Mouse (Mus musculus): ENCODE results near the gene Ugt1a6a.
"Not testable (repeated sequence)": the region's sequence is repeated elsewhere in the genome, so short reads cannot be mapped to it uniquely, and the experiment has no call there.

The Ugt1a6a gene

DNA sequence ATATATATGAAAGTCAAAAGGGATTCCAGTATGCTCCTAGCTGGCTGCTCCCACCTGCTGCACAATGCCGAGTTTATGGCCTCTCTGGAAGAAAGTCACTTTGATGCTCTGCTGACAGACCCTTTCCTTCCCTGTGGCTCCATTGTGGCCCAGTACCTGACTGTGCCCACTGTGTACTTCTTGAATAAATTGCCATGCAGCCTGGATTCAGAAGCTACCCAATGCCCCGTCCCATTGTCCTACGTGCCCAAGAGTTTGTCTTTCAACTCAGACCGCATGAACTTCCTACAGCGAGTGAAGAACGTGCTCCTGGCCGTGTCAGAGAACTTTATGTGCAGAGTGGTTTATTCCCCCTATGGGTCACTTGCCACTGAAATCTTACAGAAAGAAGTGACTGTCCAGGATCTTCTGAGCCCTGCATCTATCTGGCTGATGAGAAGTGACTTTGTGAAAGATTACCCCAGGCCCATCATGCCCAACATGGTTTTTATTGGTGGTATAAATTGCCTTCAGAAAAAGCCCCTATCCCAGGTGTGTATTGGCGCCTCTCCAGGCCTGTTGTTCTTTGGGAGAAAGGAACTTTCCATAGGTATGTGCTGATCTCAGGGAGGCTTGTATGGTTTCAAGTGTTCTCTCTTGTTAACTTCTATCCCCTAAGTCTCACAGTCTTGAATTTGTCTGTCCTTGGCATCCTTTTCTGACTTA, 77.9 kb downstream of the Ugt1a6a start:
- no peak for ATAC-seq (ENCODE audit: low TSS enrichment)

DNA sequence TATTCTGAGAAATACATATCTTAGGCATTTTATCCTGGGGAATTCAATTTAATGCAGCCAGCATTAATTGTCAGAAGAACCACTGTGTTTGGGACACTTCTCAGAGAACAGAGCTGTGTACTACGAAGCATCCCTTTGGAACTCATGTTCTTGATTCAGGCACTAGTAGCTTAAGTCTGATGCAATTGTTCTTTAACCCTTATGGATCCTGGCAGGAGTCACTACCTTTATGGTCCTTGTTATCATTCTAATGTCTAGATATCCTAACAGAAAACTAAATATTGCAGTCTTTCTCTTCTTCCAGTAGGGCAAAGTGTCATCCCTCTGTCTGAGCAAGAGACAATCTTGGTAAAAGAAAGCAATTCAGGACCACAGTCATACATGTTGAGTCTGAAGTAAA, 78.5 kb downstream of the Ugt1a6a start:
- no peak for ATAC-seq (ENCODE audit: low TSS enrichment)

DNA sequence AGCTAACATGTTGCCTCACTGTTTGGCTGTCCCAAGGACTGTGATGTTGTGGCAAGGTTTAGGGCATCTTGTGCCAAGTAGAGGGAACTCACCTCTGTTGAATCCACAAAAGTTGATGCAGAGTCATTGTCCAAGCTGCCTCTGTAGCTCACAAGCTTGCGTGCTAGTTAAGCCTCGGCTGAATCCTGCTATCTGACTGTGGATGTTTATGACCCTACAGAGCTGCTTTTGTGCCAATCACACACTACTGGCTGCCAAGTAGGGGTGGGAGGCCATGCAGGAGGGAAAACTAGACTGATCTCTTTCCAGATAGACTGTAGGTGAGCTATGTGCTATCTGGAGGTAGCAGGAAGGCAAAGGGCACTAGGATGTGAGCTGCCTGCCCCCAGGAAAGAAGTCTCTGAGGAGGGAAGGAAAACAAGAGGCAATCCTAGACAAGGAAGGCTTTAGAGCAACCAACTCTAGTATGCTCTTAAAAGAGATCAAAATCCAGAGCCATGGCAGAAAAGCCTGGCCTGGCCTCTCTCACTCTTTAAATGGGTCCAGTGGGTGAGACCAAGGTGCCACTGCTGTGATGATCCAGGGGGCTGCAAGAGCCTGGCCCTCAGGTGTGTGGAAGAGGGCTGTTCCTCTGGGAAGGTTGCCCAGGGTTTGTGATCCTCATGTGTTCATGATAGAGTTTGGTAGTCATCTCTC, 79.3 kb downstream of the Ugt1a6a start:
- ATAC-seq (ENCODE audit: low TSS enrichment): no peak

DNA sequence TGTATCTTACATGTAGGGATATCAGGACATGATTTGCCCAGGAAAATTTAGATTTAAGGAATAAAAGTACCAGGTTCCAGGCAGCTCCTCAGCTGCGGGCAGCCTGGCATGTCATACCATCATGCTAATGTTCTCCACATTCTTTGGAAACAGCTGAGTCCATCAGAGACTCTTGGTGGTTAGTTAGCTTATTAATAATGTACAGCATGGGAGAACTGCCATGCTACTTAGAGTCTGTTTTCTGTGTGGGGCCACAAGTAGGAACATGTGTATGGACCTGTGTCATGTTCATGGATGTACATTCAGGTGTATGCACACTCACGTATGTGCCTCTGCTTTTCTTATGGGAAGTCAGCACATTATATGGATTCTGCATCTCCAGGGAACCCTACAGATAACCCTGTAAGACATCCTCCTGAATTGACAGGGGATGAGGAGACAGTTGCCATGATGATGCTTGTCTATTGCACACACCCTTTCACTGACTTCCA, 79.9 kb downstream of the Ugt1a6a start:
- no peak for ATAC-seq (ENCODE audit: low TSS enrichment)

DNA sequence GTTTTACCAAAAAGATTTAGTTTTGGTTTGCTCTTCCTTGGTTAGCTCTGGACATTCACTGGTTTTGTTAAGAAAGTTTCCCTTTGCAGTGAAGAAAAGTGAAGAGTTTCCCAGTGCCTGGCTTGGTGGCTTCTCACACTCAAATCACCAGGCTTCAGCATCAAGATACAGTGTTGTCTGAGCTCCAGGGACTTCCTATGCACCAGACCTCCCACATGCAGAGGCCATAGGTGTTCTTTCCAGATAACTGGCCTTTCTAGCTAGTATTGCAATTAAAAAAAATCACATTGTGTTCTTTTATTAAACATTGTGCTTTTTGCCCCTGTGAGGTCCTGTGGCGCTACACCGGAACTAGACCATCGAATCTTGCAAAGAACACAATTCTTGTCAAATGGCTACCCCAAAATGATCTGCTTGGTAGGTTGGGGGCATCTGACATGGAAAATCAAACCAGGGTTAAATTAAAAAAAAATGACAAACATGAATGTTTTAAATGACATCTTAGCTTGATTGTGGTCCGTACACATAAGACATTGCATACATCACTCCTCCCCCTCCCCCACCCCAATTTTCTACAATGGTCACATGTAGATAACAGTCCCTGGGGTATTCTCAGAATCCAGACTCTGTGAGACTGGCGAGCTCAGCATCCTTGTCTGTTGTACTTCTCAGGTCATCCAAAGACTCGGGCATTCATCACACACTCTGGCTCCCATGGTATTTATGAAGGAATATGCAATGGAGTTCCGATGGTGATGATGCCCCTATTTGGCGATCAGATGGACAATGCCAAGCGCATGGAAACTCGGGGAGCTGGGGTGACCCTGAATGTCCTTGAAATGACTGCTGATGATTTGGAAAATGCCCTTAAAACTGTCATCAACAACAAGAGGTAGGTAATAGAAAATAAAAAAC, 81.1 kb downstream of the Ugt1a6a start:
- no peak for ATAC-seq (ENCODE audit: low TSS enrichment)

DNA sequence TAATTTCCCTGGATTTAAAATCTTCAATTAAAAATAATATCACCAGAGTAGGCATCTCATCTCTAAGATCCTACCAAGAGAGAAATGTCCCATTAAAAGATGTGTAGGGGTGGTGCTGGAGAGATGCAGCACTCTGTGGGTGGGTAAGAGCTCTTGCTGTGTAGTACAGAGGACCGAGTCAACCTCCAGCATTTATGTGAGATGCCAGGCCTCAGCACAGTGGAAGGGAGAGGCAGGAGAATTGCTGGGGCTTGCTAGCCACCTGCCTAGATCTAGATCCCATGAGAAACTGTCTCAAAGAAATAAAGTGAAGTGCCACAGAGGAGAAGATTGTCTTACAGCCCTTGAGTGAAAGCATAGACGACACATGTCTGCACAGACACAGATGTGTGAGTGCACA, 81.9 kb downstream of the Ugt1a6a start:
- ATAC-seq (ENCODE audit: low TSS enrichment): peak; percentile 77

DNA sequence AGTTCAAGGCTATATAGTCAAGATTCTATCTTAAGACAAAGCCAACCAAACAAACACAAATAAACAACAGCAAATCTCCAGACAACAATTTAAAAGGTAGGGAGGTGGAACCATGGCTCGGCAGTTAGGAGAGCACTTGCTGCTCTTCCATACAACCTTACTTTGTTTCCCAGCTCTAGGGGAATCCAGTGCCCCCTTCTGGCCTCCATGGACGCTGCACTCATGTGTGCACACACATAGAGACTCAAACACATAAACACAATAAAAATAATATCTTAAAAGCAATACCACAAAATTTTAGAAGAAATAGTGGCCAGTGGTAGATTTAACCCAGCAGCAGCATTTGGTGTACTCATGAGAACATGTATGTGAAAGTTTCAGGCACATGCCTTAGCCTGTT, 82.5 kb downstream of the Ugt1a6a start:
- ATAC-seq (ENCODE audit: low TSS enrichment): no peak

DNA sequence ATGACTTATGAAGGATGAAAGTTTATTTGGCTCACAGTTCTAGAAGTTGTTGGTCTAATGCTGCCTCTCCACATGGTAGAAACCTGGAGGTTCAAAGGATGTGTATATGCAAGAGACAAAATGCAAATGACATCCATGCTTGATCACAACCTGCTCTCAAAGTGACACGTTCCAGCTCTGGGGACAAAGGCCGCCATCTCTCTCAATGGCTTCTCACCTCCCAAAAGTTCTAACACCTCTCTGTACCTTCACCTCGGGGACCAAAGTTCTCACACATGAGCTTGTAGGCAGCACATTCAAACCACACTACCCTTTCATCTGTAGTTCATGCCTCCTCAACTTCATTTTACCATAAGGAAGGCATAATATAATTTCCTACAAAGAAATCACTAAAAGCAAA, 83.0 kb downstream of the Ugt1a6a start:
- ATAC-seq (ENCODE audit: low TSS enrichment): no peak

DNA sequence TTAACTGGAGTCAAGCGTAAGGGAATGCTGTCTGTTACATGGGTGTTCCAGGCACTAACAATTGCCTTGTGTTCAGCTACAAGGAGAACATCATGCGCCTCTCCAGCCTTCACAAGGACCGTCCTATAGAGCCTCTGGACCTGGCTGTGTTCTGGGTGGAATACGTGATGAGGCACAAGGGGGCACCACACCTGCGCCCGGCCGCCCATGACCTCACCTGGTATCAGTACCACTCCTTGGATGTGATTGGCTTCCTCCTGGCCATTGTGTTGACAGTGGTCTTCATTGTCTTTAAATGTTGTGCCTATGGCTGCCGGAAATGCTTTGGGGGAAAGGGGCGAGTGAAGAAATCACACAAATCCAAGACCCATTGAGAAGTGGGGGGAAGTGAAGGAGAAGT, 83.4 kb downstream of the Ugt1a6a start:
- ATAC-seq (ENCODE audit: low TSS enrichment): no peak

DNA sequence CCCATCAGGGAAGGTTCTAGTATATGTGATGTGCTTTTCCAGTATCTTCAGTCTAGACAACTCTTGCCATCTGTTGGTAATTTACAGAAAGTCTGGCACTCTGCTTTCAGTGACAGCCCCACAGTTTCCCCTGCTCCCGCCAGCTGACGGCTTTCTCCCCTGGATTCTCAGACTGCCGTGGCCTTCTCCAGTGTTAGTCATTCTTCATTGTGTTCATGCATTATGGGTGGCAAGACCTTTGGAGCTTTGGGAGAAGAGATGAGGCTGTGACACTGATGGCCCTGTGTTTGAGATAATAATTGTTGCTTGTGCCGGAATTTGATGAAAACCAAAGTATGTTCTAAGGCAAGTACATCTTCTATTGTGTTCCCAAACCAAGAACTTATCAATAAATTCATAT, 84.0 kb downstream of the Ugt1a6a start:
- no peak for ATAC-seq (ENCODE audit: low TSS enrichment)

DNA sequence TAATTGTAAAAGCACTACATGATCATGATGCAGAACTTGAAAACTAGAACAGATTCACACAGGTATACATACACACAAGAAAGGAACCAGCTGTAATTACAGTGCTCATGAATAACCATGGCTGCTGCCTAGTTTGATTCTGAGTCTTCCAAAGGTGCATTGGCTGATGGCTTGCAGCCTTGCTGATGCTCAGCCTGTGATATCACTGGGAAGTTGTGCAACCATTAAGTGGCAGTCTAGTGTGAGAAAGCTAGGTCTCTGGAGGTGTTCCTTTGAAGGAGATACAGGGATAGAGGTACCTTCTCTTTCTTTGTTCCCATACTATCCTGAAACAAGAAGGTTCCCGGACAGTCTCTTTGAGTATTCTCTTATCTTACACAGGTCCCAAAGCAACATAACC, 84.4 kb downstream of the Ugt1a6a start:
- ATAC-seq (ENCODE audit: low TSS enrichment): no peak

DNA sequence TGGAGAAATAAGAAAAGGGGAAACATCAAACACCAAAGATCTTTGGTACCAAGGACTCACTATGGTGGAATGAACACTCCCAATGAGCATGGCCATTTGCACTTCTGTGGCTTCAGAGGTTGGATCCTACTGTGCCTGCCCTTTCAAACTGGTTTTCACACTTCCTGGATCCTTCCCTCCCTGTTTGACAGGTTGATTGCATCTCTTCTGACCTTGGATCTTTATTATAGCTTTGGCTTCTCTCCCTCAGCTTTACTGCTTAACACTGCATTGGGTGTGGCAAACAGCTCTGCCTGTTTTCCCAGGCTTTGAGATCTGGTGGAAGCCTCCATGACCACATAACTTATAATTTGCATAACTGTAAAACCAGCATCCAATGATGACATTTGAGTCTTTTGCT, 85.7 kb downstream of the Ugt1a6a start:
- ATAC-seq (ENCODE audit: low TSS enrichment): no peak

DNA sequence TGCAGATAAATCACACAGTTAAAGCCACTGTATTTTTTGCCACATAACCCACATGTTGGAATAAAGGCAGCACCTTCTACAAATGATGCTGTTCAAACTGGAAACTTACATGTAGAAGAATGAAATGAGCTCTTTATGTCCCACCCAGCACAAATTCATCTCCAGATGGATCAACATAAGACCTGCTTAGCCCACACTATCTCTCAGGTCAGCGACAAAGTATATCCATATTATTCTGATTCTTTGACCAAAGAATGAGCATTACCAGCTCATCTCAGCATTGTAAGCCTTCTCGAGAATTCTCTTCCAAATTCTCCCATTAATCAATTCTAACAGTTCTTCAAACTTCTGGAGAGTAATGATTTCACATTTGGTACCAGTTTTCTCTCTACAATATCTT, 87.6 kb downstream of the Ugt1a6a start:
- ATAC-seq (ENCODE audit: low TSS enrichment): no peak

DNA sequence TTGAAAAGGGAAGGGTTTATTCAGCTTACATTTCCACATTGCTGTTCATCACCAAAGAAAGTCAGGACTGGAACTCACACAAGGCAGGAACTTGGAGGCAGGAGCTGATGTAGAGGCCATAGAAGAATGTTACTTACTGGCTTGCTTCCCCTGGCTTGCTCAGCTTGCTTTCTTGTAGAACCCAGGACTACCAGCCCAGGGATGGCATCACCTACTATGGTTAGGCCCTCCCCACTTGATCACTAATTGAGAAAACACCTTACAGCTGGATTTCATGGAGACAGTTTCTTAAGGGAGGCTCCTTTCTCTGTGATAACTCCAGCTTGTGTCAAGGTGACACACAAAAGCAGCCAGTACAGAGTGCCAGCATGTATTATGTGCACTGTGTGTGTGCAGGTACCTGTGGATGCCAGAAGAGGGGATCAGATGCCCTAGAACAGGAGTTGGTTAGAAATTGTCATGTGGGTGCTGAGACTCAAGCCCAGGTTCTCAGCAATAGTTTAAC, 88.5 kb downstream of the Ugt1a6a start:
- not testable (repeated sequence) for ATAC-seq (ENCODE audit: low TSS enrichment)

DNA sequence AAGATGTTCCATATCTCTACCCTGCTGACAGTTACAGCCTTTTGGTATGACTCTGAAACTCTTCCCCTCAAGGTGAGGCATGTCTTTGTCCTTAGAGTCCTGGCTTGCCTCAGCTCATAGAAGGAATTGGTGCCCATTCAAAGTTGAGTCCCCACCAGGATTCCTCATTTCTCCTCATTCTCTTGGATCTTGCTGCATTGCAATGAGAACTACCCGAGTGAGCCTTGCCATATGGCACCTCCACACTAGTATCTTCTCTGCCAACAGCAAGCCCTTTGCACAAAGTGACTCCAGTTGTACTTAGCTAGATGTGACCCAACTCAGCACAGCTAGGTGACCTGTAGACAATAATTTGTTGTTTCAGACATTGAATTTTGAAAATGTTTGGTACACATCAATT, 89.0 kb downstream of the Ugt1a6a start:
- no peak for ATAC-seq (ENCODE audit: low TSS enrichment)

DNA sequence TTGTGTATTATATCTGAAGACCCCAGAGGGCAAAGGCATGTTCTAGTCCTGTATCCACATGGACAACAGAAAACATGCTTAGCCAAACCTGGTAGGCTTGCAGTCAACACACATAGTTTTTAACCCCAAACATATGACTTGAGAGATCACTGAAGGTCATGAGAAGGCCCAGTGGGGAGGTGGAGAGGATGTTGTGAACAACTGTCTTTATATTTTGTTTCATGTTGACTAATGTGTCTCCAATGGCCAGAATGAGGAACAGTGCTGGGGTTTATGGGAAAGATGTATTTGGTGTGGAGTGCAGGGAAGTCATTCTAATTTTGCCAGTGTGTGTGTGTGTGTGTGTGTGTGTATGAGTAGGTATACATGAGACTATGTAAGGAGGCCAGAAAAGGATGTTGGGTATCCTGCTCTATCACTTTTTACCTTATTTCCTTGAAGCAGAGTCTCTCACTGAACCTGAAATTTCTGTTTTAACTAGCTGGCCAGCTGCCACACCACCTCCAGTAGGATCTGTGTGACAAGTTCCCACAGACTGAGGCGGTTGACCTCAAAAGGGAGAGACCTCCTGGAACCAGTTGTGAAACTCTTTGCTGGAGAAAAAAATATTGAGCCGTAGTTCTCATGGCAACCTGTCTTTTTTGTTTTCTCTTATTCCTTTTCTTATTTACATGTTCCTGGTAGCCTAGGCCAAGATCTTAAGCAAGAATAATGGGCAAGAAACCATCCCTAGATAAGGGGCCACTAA, 89.6 kb downstream of the Ugt1a6a start:
- ATAC-seq (ENCODE audit: low TSS enrichment): no peak

DNA sequence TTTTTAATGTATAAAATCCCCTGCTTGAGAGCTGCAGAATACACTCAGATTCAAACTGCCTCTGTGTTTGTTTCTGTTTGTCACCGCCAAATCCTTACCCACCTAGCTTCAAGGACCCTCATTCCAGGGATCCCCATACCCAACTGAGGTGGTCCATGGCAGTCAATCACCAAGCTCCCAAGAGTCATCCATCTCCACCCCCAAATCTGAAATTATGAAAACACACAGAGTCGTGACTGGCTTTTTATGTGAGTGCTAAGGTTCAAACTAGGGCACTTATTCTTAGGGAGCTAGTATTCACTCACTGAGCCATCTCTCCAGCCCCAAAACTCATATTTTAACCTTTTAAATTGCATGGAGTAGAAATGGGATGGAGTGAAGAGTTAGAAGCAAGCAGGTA, 90.7 kb downstream of the Ugt1a6a start:
- not testable (repeated sequence) for ATAC-seq (ENCODE audit: low TSS enrichment)

DNA sequence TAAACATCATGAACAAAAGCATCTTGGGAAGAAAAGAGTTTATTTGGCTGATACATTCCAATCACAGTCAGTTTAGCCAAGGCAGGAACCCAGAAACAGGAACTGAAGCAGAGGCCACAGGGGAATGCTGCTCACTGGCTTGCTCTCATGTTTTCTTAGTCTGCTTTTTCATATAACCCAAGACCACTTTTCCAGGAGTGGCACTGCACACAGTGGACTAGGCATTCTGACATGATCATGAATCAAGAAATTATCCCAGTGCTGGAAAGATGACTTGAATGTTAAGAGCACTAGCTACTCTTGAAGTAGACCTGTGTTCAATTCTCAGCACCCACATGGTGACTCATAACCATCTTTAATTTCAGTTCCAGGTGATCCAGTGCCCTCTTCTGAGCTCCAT, 91.1 kb downstream of the Ugt1a6a start:
- ATAC-seq (ENCODE audit: low TSS enrichment): no peak

DNA sequence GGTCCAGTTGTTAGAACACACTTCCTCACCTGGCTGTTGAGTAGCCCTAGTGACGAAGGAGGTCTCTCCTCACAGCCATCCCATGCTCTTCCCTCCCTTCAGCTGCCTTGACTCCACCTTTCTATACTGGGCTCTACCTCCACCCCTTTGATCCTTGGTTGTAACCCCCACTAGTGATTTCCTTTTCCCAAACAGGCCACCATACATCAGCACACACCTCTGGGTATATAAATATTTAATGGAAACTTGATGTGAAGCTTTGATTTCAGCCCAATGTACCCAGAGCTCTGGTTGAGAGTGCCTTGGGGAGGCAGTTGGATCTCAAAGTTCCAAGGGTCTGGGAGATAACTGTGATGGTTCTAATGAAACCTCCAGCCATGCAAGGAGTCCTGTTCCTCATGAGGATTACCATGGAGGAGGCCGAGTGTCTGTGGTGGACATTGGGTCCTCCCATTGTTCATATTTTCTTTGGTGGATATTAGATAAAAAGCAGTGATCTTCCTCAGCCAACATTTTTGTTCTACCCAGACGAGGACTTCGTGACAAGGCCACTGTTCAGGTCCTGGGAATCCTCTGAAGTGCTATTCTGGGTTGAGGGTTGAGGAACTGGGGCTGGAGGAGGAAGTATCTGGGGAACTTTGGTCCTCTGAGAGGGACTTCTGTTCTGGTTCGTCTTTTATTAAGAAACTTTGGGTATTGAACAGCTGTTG, 92.2 kb downstream of the Ugt1a6a start, which contains the start of gene Mroh2a:
Gene Mroh2a, plus strand, starts transcription at position 317 of the 710 bp plus-strand sequence.
- no peak for ATAC-seq (ENCODE audit: low TSS enrichment)

DNA sequence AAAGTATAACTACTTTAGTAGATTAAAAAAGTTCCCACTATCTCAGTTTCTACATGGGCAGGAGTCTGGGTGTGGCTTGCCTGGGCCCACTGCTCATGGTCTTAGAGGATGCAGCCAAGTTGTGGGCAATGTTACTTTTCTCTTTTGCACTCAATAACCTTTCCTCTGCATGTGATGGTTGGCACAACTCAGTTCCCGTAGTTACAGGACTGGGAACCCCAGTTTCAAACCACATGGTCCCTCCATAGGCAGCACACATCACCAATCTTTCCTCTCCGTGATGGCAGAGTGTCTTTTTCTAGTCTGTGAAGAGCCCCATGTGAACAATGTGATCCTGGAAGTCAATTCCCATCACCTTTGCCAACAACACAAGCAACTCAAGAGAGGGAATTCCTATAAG, 92.9 kb downstream of the Ugt1a6a start:
- no peak for ATAC-seq (ENCODE audit: low TSS enrichment)

DNA sequence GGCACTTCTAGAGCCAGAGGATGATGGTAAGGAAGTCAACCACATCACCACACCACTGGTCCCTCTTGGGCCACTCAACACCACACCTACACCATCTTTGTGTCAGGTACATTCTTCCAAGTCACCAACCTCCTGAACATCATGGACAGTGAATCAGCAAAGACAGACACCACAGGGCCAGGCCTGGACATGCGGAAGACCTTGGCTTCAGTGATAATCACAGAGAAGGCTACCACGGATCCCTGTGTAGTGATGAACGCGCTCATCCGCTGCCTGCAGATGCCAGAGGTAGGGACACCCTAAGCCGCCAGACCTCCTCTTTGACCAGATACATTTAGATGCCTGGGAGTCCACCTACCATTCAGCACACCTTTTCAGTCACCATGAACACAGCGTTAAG, 93.5 kb downstream of the Ugt1a6a start:
- ATAC-seq (ENCODE audit: low TSS enrichment): no peak

Data from frontal cortex, adult (tissue).